Mouse (Mus musculus): ENCODE data around the gene Rab22a. TPM values are rescaled to one million over a fixed set of nuclear protein-coding genes. Genes with fewer than 3 reads are reported as not detected.
"Not testable (repeated sequence)": the region's sequence is repeated elsewhere in the genome, so short reads cannot be mapped to it uniquely, and the experiment has no call there.

The Rab22a gene
- 36.6 and 37.5 TPM in 2 replicates for polyA plus RNA-seq (2015; fragmentation: Nextera tagmentation; extraction: Ambion mirVana)

DNA sequence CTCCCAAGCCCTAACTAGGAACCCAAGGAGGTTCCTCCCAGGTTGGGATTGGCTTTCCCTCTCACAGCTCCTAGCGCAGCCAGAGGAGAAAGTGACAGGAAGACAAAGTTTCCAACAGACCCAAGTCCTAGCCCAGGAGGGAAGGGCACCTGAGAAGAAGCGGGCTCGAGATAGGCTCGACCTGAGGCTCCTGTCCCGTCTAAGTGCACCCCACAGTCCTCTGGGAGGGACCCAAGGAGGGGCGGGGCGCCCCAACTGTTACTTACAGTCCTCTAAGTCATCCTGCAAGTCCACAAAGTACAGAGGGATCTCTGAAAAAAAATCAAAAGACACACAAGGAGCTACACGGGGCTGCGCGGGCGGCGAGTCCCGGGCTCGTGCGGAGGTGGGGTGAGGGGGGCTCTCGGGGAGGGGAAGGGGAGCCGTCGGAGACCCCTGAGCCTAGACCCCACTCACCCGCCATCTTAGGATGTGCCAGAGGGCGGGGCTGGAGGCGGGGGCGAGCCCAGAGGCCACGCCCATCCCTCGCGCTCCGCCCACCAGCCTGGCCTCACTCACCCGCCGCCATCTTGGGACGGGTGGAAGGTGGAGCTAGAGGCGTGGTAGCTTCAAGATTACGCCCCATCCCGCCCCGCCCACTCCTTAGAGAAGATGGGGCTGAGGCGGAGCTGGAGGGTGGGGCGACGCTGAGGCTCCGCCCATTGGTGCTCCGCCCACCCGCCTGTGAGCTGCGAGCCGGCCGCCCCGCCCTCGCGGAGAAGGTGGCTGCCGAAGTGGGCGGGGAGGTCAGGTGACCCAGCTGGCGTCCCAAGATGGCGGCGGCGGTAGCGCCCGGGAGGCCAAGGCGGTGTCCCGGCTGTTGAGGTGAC is at the start of gene Rab22a:
TSS of gene Rab22a (plus strand) at position 704 of the 869 bp plus-strand sequence.
- Histone ChIP-seq H3K9ac (peak within 1 kb of the TSS; percentile 98), H3K9me3 (no peaks in the 10 kb centered on the region), H3K36me3 (peaks cover 25% of the 10 kb centered on the region), H3K27me3 (no peaks in the 10 kb centered on the region), H3K27ac (peak within 1 kb of the TSS; percentile 58), H3K4me1 (peaks cover 40% of the 10 kb centered on the region), H3K4me2 (peak within 1 kb of the TSS; percentile 79), H3K4me3 (peak within 1 kb of the TSS; percentile 98)
- WGBS, result under 1% methylated on average over 48 of the region's 55 CpGs
- peak; percentile 93 for ATAC-seq (ENCODE audit: insufficient number of reproducible peaks, insufficient read depth, low FRiP score, low TSS enrichment, low read depth)

DNA sequence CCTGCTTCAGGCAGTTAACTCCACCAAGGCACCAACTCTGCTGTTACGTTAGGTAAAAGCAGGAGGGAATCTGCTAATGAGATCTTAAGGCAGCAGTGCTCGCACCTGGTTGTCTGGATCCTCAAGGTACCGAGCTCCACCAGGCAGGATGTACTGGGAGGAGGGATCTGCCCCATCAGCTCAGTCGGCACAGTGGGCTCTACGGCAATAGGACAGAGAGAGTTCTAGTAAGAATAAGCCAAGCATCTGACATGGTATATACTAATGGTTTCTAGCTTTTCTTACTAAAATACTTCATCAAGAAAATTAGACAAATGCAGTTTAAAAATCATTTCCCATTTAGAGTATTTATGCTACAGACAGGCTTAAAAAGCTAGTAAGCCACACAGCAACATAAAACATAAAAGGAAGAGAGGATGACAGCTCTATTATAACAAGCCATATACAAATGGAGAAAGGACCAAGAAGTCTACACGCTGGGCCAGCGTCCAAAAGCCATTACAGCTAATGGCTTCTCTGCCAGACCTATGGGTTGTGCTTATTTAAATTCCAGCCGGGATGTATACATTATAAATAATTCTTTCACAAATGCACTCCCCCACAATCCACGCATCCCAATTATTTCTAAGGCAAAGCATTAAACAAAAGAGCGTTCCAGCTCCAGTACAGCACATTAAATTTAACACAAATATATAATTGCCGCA is 44.0 kb upstream of the Rab22a start:
- Histone ChIP-seq H3K36me3 (peaks cover 16% of the 10 kb centered on the region), H3K27ac (no peak overlapping the region), H3K9ac (no peak overlapping the region), H3K4me3 (no peak overlapping the region), H3K27me3 (no peaks in the 10 kb centered on the region), H3K4me1 (no peaks in the 10 kb centered on the region), H3K4me2 (no peak overlapping the region), H3K9me3 (no peaks in the 10 kb centered on the region)
- ATAC-seq (ENCODE audit: insufficient number of reproducible peaks, insufficient read depth, low FRiP score, low TSS enrichment, low read depth), result no peak
- 87% methylated on average over 11 of the region's 11 CpGs for WGBS

DNA sequence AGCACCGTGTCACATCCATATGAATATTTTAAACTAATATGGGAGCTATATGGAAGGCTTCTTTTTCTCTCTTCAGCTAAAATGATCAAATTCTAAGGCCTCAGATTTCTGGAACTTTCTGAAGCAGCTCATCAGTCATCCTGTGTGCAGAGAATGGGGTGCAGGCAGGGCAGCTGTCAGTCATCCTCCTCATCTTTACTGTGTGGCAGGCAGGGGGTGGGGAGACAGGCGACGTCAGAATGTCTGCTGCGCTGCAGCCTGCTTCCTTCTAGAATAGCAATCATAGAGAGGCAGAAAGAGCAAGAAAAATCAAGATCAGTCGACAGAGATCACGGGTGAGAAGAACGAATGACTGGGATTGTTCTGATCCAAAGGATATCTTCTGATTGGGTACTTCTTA is 43.4 kb upstream of the Rab22a start:
- Histone ChIP-seq H3K4me2 (no peak overlapping the region), H3K9me3 (no peaks in the 10 kb centered on the region), H3K9ac (no peak overlapping the region), H3K4me1 (no peaks in the 10 kb centered on the region), H3K27me3 (no peaks in the 10 kb centered on the region), H3K27ac (no peak overlapping the region), H3K36me3 (peaks cover 14% of the 10 kb centered on the region), H3K4me3 (no peak overlapping the region)
- no peak for ATAC-seq (ENCODE audit: insufficient number of reproducible peaks, insufficient read depth, low FRiP score, low TSS enrichment, low read depth)
- 85% methylated on average over 7 of the region's 7 CpGs for WGBS

DNA sequence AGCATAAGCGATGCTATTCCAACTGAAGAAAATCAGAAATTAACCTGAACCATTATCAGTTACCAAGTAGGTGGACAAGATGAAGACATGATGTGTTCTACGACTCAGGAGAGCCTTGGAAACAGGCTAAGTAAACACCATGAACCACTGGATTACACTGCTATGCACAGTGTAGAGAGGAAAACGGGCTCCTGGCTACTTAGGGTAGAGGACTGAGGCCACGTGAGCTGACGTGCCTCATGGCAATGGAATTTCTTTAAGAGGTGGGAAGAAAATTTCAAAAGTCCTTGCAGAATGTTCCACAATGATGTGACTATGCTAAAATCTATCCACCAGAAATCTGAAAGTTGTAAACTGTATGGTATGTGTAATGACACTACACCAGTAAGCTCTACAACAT is 40.4 kb upstream of the Rab22a start:
- Histone ChIP-seq H3K4me1 (0 out of 2 replicates have a peak, but pooled peaks cover 4% of the 10 kb centered on the region), H3K36me3 (peaks cover 13% of the 10 kb centered on the region), H3K9me3 (no peaks in the 10 kb centered on the region), H3K27me3 (no peaks in the 10 kb centered on the region), H3K4me2 (no peak overlapping the region), H3K27ac (no peak overlapping the region), H3K4me3 (no peak overlapping the region), H3K9ac (no peak overlapping the region)
- 92% methylated on average over 5 of the region's 5 CpGs for WGBS
- no peak for ATAC-seq (ENCODE audit: insufficient number of reproducible peaks, insufficient read depth, low FRiP score, low TSS enrichment, low read depth)

DNA sequence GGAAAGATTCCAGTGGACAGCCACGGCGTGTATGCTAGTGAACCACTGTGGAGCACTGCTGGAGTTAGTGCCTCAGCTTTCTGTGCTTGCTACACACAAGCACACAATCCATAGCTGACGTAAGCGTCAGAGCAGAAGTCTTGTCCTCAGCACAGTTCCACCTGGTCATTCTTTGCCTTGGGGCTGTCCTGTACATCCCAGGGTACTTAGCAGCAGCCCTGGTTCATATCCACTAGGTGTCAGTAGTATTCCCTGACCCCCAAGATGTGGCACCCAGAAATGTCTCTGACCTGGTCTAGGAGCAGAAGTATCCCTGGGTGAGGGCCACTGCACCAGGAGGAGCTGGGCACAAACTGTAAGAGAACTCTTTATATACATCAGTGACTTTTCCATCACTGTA is 38.9 kb upstream of the Rab22a start:
- Histone ChIP-seq H3K4me2 (no peak overlapping the region), H3K27me3 (no peaks in the 10 kb centered on the region), H3K36me3 (no peaks in the 10 kb centered on the region), H3K27ac (no peak overlapping the region), H3K4me1 (0 out of 2 replicates have a peak, but pooled peaks cover 4% of the 10 kb centered on the region), H3K9ac (no peak overlapping the region), H3K9me3 (no peaks in the 10 kb centered on the region), H3K4me3 (no peak overlapping the region)
- WGBS, result 94% methylated on average over 4 of the region's 4 CpGs
- no peak for ATAC-seq (ENCODE audit: insufficient number of reproducible peaks, insufficient read depth, low FRiP score, low TSS enrichment, low read depth)

DNA sequence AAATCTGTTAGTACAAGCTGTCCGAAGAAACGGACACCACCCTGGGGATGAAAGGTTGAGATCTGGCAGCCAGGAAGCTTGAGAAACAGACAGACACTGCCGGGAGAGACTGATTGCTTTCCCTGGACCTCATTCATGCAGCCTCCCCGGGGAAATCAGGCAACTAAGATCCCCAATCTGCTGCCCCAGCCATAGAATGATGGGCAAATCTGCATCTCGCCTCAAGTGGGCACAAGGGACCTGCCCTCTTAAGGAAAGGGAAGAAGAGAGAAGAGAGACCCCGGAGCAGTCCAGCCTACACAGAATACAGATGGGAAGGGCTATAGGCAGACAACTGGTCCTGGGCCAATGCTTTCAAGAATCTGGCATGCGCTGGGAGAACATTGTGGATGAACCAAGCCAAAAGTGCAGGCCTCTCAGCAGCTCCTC is 37.4 kb upstream of the Rab22a start:
- 0 out of 2 replicates have a peak, but pooled peaks cover 4% of the 10 kb centered on the region for H3K4me1 ChIP-seq
- no peak overlapping the region for H3K27ac ChIP-seq
- no peaks in the 10 kb centered on the region for H3K9me3 ChIP-seq
- 64% methylated on average over 7 of the region's 7 CpGs for WGBS
- H3K36me3 ChIP-seq, result no peaks in the 10 kb centered on the region
- H3K4me2 ChIP-seq, result no peak overlapping the region
- no peak for ATAC-seq (ENCODE audit: insufficient number of reproducible peaks, insufficient read depth, low FRiP score, low TSS enrichment, low read depth)
- H3K4me3 ChIP-seq, result no peak overlapping the region
- H3K27me3 ChIP-seq, result no peaks in the 10 kb centered on the region
- no peak overlapping the region for H3K9ac ChIP-seq

DNA sequence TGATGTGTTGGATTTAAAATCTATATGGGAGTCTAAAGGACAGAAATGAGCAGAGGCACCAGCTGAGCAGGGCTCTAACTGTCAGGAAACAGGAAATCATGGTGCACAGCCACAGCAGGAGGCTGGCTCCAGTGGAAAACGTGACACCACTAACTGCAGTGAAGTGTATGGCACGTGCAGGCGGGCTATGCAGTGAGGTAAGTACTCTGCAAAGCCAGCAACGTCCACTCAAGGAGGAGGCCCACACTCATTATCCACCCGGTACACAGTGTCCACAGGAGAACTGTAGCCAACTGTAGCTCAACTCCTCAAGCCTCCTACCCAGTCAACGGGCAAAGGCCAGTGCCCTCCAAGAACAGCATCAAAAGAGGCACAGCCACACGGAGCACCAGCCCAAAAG is 34.9 kb upstream of the Rab22a start:
- 69% methylated on average over 7 of the region's 7 CpGs for WGBS
- no peak for ATAC-seq (ENCODE audit: insufficient number of reproducible peaks, insufficient read depth, low FRiP score, low TSS enrichment, low read depth)
- Histone ChIP-seq H3K27ac (no peak overlapping the region), H3K4me1 (0 out of 2 replicates have a peak, but pooled peaks cover 4% of the 10 kb centered on the region), H3K36me3 (no peaks in the 10 kb centered on the region), H3K27me3 (no peaks in the 10 kb centered on the region), H3K9ac (no peak overlapping the region), H3K9me3 (no peaks in the 10 kb centered on the region), H3K4me2 (no peak overlapping the region), H3K4me3 (no peak overlapping the region)

DNA sequence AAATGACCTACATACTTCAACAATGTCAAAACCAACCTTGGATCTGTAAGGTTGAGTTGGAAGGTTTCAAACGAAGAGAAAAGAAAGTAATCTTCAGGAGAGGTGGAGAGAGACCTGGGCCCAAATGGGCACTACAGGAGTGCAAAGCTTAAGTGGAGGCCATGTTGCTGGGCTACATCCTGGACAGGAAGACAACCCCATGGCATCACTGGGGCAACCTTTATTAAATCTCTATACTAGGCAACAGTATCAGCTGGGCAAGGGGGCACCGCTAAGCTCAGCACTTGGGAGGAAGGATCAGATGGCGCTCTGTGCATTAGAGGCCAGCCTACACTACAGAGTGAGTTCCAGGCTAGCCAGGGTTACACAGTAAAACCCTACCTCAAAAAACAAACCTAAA is 33.8 kb upstream of the Rab22a start:
- H3K27me3 ChIP-seq, result no peaks in the 10 kb centered on the region
- 86% methylated on average over 3 of the region's 3 CpGs for WGBS
- H3K9ac ChIP-seq, result no peak overlapping the region
- ATAC-seq (ENCODE audit: insufficient number of reproducible peaks, insufficient read depth, low FRiP score, low TSS enrichment, low read depth), result no peak
- no peaks in the 10 kb centered on the region for H3K36me3 ChIP-seq
- H3K4me3 ChIP-seq, result no peak overlapping the region
- H3K4me2 ChIP-seq, result no peak overlapping the region
- no peak overlapping the region for H3K27ac ChIP-seq
- H3K4me1 ChIP-seq, result 0 out of 2 replicates have a peak, but pooled peaks cover 4% of the 10 kb centered on the region
- H3K9me3 ChIP-seq, result no peaks in the 10 kb centered on the region

DNA sequence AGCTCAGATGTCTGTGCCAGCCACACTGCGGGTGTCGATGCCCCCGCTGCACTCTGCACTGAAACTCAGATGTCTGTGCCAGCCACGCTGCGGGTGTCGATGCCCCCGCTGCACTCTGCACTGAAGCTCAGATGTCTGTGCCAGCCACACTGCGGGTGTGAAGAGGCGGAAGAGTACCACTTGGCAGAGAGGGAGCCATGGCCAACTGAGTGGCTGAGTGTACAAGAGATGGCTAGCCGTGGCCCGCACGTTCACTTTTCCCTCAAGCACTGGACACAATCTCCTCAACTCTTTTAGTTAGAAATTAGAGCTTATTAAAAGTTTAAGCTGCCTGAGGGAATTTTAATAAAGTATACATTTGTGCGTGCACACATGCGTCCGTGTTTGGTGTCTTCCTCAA is 25.5 kb upstream of the Rab22a start:
- H3K27ac ChIP-seq; H3K4me1 ChIP-seq; ATAC-seq (ENCODE audit: insufficient number of reproducible peaks, insufficient read depth, low FRiP score, low TSS enrichment, low read depth); H3K4me3 ChIP-seq; H3K9ac ChIP-seq; H3K4me2 ChIP-seq; H3K27me3 ChIP-seq; H3K9me3 ChIP-seq: not testable (repeated sequence)
- H3K36me3 ChIP-seq, result peaks cover 15% of the 10 kb centered on the region
- 95% methylated on average over 15 of the region's 15 CpGs for WGBS

DNA sequence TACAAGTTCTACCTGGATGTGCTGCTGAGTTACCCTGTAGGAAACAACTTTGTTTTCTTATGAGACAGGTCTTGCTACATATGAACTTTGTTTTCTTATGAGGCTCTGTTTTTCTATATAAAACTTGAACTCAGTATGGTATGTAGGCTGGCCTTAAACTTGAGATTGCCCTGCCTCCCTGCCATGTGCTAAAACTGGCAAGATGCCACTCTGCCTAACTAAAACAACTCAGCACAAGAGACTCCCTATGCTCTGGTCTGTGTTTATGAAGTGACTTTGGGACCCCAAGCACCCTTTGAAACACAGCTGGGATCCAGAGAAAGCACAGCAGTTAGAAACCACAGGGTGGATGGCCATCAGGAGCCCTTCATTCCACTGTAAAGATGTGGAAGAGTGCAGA is 18.2 kb upstream of the Rab22a start:
- H3K9ac ChIP-seq, result no peak overlapping the region
- no peak overlapping the region for H3K4me3 ChIP-seq
- H3K4me2 ChIP-seq, result no peak overlapping the region
- no peak overlapping the region for H3K27ac ChIP-seq
- no peak for ATAC-seq (ENCODE audit: insufficient number of reproducible peaks, insufficient read depth, low FRiP score, low TSS enrichment, low read depth)
- H3K36me3 ChIP-seq, result peaks cover 20% of the 10 kb centered on the region
- no peaks in the 10 kb centered on the region; the same call in 1 of the 2 replicates for H3K9me3 ChIP-seq
- no peaks in the 10 kb centered on the region for H3K27me3 ChIP-seq
- peaks cover 19% of the 10 kb centered on the region for H3K4me1 ChIP-seq

DNA sequence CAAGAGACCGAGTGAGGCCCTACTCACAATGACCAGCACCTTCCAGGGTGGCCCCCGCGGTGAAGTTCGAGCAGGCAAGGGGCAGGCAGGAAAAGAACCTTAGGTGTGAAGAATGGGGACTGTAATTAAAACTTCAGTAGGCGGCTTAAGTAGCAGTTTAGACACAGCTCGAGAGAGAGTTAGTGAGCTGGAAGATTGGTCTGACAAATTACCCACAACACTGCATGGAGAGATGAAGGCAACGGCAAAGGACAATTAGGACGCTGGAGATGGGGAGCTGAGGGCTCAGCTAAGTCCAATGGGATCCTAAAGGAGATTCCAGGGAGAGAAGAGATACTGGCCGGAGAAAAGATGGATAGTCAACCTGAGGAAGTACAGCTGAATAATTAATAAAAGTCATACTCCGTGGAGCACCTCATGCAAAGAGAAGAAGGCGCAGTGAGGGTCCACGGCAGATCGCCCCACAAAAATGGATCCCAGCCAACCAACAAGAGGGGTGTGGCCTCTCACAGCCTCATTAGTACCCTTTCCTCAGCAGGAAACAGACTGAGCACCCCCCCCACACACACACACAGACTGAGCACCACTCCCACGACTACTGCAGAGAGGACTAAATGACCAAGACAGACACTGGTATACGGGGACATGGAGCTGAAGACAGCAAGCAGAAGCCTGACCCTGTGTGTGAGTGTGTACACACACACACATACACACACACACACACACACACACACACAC is 17.1 kb upstream of the Rab22a start:
- peaks cover 19% of the 10 kb centered on the region for H3K4me1 ChIP-seq
- no peaks in the 10 kb centered on the region; the same call in 1 of the 2 replicates for H3K9me3 ChIP-seq
- WGBS, result 64% methylated on average over 15 of the region's 15 CpGs
- no peak overlapping the region for H3K9ac ChIP-seq
- no peak overlapping the region for H3K4me2 ChIP-seq
- no peak overlapping the region for H3K4me3 ChIP-seq
- peaks cover 19% of the 10 kb centered on the region for H3K36me3 ChIP-seq
- ATAC-seq (ENCODE audit: insufficient number of reproducible peaks, insufficient read depth, low FRiP score, low TSS enrichment, low read depth), result no peak
- no peak overlapping the region for H3K27ac ChIP-seq
- H3K27me3 ChIP-seq, result no peaks in the 10 kb centered on the region
